Mouse (Mus musculus): Measurements from ENCODE around the gene Prrt3. TPM values are rescaled to one million over a fixed set of nuclear protein-coding genes. Genes with fewer than 3 reads are reported as not detected.

Gene Prrt3
- total RNA-seq, 2 experiments from 2014 or later = 0.59 to 1.3 TPM

- DNase-seq (ENCODE audit: low spot score in 2 of 2) = no peak
Measured at GRCm38 (mm10) chr6:113492101-113492864, 9.4 kb downstream of the Prrt3 start.

DNA sequence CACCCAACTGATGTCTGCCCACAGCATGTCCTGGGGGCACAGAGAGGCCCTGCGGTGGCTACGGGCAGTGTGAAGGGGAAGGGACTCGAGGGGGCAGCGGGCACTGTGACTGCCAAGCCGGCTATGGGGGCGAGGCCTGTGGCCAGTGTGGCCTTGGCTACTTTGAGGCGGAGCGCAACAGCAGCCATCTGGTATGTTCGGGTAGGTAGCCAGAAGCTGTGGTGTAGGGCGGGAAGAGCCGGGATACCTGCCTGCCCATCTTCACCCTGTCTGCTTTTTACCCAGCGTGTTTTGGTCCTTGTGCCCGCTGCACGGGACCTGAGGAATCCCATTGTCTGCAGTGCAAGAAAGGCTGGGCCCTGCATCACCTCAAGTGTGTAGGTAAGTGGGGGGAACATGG lies 12.3 kb downstream of the Prrt3 start:
- DNase-seq (ENCODE audit: low spot score in 2 of 2) = no peak

- no peak for DNase-seq (ENCODE audit: low spot score in 2 of 2)
Measured at GRCm38 (mm10) chr6:113487125-113487576, 14.6 kb downstream of the Prrt3 start.

GRCm38 (mm10) chr6:113483729-113484128 lies 18.0 kb downstream of the Prrt3 start:
- DNase-seq (ENCODE audit: low spot score in 2 of 2) = no peak

GRCm38 (mm10) chr6:113483100-113483615 lies 18.6 kb downstream of the Prrt3 start, which contains the start of gene Creld1:
Creld1 (plus strand) TSS chr6:113483297.
- DNase-seq (ENCODE audit: low spot score in 2 of 2) = peak; percentile 70 to 87

DNA sequence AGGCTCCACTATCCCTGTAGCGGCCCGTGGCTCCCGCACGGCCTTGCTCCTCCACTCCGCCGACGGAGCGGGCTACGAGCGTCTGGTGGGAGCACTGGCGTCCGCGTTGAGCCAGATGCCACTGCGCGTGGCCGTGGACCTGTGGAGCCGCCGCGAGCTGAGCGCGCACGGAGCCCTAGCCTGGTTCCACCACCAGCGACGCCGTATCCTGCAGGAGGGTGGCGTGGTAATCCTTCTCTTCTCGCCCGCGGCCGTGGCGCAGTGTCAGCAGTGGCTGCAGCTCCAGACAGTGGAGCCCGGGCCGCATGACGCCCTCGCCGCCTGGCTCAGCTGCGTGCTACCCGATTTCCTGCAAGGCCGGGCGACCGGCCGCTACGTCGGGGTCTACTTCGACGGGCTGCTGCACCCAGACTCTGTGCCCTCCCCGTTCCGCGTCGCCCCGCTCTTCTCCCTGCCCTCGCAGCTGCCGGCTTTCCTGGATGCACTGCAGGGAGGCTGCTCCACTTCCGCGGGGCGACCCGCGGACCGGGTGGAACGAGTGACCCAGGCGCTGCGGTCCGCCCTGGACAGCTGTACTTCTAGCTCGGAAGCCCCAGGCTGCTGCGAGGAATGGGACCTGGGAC lies 19.1 kb downstream of the Prrt3 start:
- DNase-seq (ENCODE audit: low spot score in 2 of 2) = no peak

DNA sequence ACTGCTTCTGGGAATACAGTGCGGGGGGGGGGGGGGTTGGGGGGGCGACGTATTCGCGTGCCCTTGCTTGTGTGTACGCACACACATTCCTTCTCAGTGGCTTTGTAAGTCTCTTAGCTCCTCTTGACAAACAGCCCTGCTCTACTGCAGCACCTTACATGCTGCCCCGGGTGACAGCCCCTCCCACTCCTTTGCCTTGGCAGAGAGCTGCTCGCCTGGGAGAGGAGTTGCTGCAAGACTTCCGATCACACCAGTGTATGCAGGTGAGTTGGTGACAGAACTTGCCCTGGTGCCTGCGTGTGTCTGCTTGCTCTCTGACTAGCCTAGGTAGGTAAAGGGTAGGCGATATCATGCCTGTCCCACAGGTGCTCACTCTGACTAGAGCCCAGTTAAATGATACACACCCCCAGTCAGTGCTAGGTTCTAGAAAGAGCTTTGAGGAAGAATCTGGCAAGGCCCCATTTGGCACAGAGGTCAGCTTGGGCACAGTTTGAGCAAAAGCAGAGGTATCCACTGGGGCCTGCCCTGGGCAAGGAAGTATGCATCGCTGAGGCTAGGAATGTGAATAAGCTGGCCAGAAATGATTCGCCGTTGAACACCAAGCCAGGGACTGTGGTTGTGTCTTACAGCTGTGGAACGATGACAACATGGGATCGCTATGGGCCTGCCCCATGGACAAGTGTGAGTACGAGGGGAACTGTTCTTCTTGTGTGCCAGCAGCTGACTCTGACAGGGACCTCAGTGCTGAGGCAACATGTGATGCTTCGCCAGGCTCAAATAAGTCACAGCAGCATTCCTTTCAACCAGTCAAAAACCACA lies 21.0 kb downstream of the Prrt3 start:
- no peak for DNase-seq (ENCODE audit: low spot score in 2 of 2)

GRCm38 (mm10) chr6:113478906-113479305 lies 22.8 kb downstream of the Prrt3 start:
- DNase-seq (ENCODE audit: low spot score in 2 of 2) = no peak

DNA sequence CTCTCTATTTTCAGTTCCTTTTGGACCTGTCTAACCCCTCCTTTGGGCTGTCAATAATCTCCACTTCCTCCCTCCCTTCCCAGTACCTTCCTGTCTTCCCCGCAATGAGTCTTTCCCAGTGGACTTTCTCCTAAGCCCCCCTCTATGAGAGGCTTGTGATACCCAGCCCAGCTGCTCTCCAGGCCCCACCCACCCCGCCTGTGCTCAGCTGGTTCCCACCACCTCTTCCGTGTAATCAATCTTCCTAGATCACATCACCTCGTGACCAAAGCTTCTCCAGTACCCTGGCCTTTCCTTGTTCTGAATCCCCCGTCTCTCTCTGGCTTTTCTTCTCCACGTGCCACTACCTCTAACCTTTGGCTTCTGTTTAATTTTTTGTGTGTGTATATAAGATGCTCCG lies 24.4 kb downstream of the Prrt3 start:
- DNase-seq (ENCODE audit: low spot score in 2 of 2) = no peak

DNA sequence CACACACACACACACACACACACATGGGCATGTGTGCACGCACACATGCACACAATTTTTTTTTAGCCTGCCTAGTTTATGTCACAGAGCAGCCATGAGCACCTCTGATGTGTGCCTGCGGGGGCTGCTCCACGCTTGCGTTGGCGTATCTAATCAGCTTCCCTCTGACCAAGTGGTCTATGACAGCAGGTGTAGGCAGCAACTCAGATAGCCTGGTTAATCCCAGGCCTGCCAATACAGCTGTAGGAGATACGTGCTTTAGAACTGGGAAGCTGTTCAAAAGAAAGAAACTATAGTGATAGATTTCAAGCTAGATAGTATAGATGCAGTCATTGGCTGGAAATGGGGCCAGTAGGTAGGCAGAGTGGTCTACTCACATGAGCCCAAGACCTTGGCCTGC lies 28.0 kb downstream of the Prrt3 start:
- DNase-seq (ENCODE audit: low spot score in 2 of 2) = no peak

- no peak for DNase-seq (ENCODE audit: low spot score in 2 of 2)
Measured at GRCm38 (mm10) chr6:113473246-113473645, 28.5 kb downstream of the Prrt3 start.

DNA sequence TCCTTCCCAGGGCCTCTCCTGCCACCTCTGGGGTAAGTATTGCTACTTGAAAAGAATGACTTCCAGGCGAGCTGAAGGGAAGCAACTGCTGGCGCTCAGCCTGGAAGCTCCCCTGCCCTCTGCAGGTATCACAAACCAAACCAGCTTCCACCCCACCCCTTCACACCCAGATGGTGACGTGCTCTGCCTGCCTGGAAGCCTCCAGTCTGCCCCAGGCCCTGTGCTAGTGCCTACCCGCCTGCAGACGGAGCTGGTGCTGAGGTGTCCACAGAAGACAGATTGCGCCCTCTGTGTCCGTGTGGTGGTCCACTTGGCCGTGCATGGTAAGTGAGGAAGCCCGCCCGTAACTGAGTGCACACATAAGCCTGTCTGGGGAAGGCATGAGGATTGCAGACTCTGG lies 29.7 kb downstream of the Prrt3 start:
- no peak for DNase-seq (ENCODE audit: low spot score in 2 of 2)

GRCm38 (mm10) chr6:113471297-113471936 lies 30.3 kb downstream of the Prrt3 start, which contains the start of gene Il17rc:
Il17rc (plus strand) TSS chr6:113471427.
- DNase-seq (ENCODE audit: low spot score in 2 of 2) = no peak

DNA sequence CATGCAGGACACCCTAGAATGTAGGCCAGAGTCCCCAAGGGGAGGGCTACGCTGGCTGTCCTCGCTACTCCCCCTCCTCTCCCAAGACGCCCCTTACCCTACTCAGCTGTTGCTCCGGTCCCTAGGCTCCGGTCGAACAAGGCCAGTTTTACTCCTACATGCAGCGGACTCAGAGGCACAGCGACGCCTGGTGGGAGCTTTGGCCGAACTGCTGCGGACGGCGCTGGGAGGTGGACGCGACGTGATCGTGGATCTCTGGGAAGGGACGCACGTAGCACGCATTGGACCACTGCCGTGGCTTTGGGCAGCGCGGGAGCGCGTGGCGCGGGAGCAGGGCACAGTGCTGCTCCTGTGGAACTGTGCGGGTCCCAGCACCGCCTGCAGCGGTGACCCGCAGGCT lies 32.3 kb downstream of the Prrt3 start:
- peak; percentile 50 to 61 for DNase-seq (ENCODE audit: low spot score in 2 of 2)

DNA sequence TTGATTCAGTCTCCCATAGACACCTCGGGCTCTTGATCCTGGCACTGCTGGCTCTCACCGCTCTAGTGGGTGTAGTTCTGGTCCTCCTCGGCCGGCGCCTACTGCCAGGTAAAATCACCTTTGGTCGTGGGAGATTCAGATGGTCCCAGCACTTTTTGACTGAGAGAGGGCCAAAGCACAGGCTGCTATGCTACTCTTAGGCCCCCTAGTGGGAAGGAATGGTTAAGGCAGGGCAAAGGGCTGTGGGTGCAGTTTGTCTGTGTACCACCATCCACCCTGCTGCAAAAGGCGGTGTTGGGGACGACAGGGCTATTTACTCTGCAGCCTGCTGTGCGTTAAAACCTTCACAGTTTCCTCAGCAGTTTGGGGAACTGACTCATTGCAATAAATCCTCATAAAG lies 32.7 kb downstream of the Prrt3 start:
- DNase-seq (ENCODE audit: low spot score in 2 of 2) = peak in 1 of 2 experiments; percentile 56

- DNase-seq (ENCODE audit: low spot score in 2 of 2) = no peak
Measured at GRCm38 (mm10) chr6:113468512-113468911, 33.2 kb downstream of the Prrt3 start.

DNA sequence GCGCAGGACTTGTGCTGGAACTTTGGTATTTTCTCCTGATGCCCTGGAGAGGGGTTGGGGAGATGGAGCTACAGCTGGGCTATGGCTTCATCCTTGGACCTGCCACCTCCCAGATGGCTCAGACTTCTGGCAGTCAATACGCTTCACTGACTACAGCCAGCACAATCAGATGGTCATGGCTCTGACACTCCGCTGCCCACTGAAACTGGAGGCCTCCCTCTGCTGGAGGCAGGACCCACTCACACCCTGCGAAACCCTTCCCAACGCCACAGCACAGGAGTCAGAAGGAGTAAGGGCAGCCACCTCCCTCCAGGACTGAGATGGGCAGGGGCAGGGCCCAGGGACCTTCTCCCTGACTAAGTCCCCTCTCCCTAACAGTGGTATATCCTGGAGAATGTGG lies 36.1 kb downstream of the Prrt3 start:
- DNase-seq (ENCODE audit: low spot score in 2 of 2) = no peak

DNA sequence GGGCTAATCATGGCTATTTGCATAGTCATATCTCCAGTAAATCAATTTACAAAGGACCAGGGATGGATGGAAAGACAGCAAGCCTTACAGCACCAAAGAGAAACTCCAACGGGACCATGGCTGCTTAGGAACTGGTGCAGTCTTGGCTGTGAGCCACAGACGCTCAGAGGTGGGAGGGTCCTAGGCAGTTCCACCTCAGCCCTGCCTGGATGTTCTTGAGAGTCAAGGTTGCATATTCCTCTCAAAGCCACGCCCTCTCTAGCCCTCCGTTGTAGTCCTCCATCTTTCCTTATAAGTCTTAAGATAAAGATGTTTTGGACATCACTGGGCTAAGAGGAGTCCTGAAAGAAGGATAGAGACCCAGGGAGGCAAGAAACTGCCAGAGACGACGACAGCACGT lies 37.7 kb downstream of the Prrt3 start:
- no peak for DNase-seq (ENCODE audit: low spot score in 2 of 2)

GRCm38 (mm10) chr6:113458635-113459034 lies 43.1 kb downstream of the Prrt3 start:
- DNase-seq (ENCODE audit: low spot score in 2 of 2) = no peak

GRCm38 (mm10) chr6:113457952-113458534 lies 43.7 kb downstream of the Prrt3 start, which contains the start of gene Il17re:
Il17re (plus strand) TSS chr6:113458484.
- DNase-seq (ENCODE audit: low spot score in 2 of 2) = no peak

GRCm38 (mm10) chr6:113455007-113455406 lies 46.7 kb downstream of the Prrt3 start:
- no peak for DNase-seq (ENCODE audit: low spot score in 2 of 2)
